28 mouse cellular contexts compared by ENCODE assay signal in the genomic region with DNA sequence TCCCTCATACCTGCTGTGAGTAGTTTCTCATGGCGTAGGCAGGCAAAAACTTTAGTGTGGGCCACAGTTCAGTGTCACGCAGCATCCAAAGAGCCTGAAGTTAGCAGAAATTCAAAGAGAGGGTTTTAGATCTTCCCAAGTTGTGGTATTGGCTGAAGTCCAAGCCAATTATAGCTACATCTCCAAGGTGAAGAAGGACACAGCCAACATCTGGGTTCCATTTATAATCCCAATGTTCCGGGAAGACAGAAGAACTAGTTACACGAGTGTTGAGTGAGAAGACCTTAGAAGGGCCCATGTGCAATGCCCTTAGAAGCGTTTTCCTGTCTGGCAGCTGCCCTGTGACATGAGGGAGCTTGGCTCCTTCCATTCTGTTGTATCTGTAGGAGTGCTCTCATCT. TPM values are rescaled to one million over a fixed set of nuclear protein-coding genes. Genes with fewer than 3 reads are reported as not detected.
DNase-seq lines count a peak whose midpoint lies in the region; ATAC-seq and TF ChIP-seq lines count a peak whose summit lies in the region.
"Had no signal": no experiment of that assay in that cellular context is flagged by ENCODE, and none has a peak within 500 bp of the region (broad histone marks: within the 10 kb centered on the region; RNA-seq: fewer than 3 reads in every experiment).

No protein-coding gene starts in this region.

- no peaks in the 10 kb centered on the region for H3K27me3 ChIP-seq in embryonic facial prominence, embryonic 12.5 days
- no peaks in the 10 kb centered on the region for H3K27me3 ChIP-seq in embryonic facial prominence, embryonic 10.5 days (replicated peaks; ENCODE audit: low read depth, poor library complexity, severe bottlenecking)
- peaks cover 2% of the 10 kb centered on the region; the same call in 1 of the 2 replicates for H3K27me3 ChIP-seq in hindbrain, embryonic 16.5 days (replicated peaks; ENCODE audit: control insufficient read depth, insufficient read depth, low read length)
- H3K27me3 ChIP-seq: CH12.LX; forebrain, embryonic 13.5 days; heart, embryonic 12.5 days had no signal

- TF ChIP-seq POLR2A in embryonic fibroblast, embryonic 13.5 days (IDR thresholded peaks at IDR 0.05; ENCODE audit: low read depth, low read length): no peak

- ATAC-seq in embryonic facial prominence, embryonic 12.5 days (ENCODE audit: insufficient number of reproducible peaks, insufficient read depth, low FRiP score, low TSS enrichment): no peak
- ATAC-seq in hindbrain, embryonic 16.5 days: no peak
- ATAC-seq in activated CD4-positive, CD25-positive, alpha-beta regulatory T cell, adult 4 months: no peak
- ATAC-seq: forebrain, embryonic 13.5 days; forebrain, embryonic 16.5 days; intestine, postnatal 0 days had no signal

- H3K9ac ChIP-seq in embryonic facial prominence, embryonic 12.5 days: no peak overlapping the region
- no peak overlapping the region for H3K9ac ChIP-seq in hindbrain, embryonic 16.5 days (ENCODE audit: low read depth, low read length)
- H3K9ac ChIP-seq: forebrain, embryonic 13.5 days; heart, embryonic 12.5 days; heart, embryonic 15.5 days; hindbrain, embryonic 14.5 days had no signal

- TF ChIP-seq CTCF in embryonic fibroblast, embryonic 13.5 days (IDR thresholded peaks at IDR 0.05; ENCODE audit: borderline replicate concordance, insufficient read depth, low read length): no peak

- WGBS in embryonic facial prominence, embryonic 12.5 days: 42% methylated on average over 5 of the region's 5 CpGs
- WGBS in embryonic facial prominence, embryonic 10.5 days: 73% methylated on average over 5 of the region's 5 CpGs
- WGBS in hindbrain, embryonic 16.5 days: 80% methylated on average over 5 of the region's 5 CpGs

- no peak for DNase-seq in embryonic facial prominence, embryonic 10.5 days (ENCODE audit: low spot score)
- peak; percentile 60 for DNase-seq in 3T3-L1 (ENCODE audit: low read depth, low spot score)
- DNase-seq: adrenal gland, adult 8-10 months; adrenal gland, postnatal 25 days; B cell, adult 2 months; cerebellum, adult 11-12 months; cerebellum, adult 8-10 months; cerebellum, postnatal 10 days; cerebellum, postnatal 36 days; embryo, embryonic 11 days; gastrocnemius, postnatal 25 days; heart, adult 18-20 months; heart, postnatal 10 days; heart, postnatal 36 days had no signal

- no peaks in the 10 kb centered on the region for H3K9me3 ChIP-seq in embryonic facial prominence, embryonic 12.5 days
- H3K9me3 ChIP-seq in embryonic facial prominence, embryonic 10.5 days: no peaks in the 10 kb centered on the region
- H3K9me3 ChIP-seq in hindbrain, embryonic 16.5 days (ENCODE audit: control insufficient read depth, low read length): no peaks in the 10 kb centered on the region
- H3K9me3 ChIP-seq: forebrain, embryonic 10.5 days; forebrain, embryonic 13.5 days; heart, embryonic 12.5 days; heart, embryonic 15.5 days; hindbrain, embryonic 10.5 days had no signal

- H3K4me2 ChIP-seq in embryonic facial prominence, embryonic 12.5 days (replicated peaks): no peak overlapping the region
- H3K4me2 ChIP-seq in hindbrain, embryonic 16.5 days (ENCODE audit: low read length): no peak overlapping the region
- H3K4me2 ChIP-seq: forebrain, embryonic 13.5 days; heart, embryonic 12.5 days; heart, embryonic 15.5 days; hindbrain, embryonic 14.5 days had no signal

- no peak overlapping the region for H3K4me3 ChIP-seq in embryonic facial prominence, embryonic 12.5 days
- no peak overlapping the region for H3K4me3 ChIP-seq in embryonic facial prominence, embryonic 10.5 days
- H3K4me3 ChIP-seq in embryonic fibroblast, embryonic 13.5 days (ENCODE audit: insufficient read depth, low read length): no peak overlapping the region
- no peak overlapping the region for H3K4me3 ChIP-seq in hindbrain, embryonic 16.5 days (ENCODE audit: low read length)
- H3K4me3 ChIP-seq: forebrain, embryonic 10.5 days; forebrain, embryonic 13.5 days; heart, embryonic 12.5 days; heart, embryonic 15.5 days; hindbrain, embryonic 10.5 days had no signal

- H3K27ac ChIP-seq in embryonic facial prominence, embryonic 12.5 days: peak overlapping the region; percentile 19; the same call in 1 of the 2 replicates
- H3K27ac ChIP-seq in embryonic facial prominence, embryonic 10.5 days (replicated peaks): no peak overlapping the region
- H3K27ac ChIP-seq in embryonic fibroblast, embryonic 13.5 days (ENCODE audit: insufficient read depth, low read length): peak overlapping the region; percentile 13; the same call in 1 of the 2 replicates
- H3K27ac ChIP-seq in hindbrain, embryonic 16.5 days (ENCODE audit: low read depth, low read length): no peak overlapping the region
- H3K27ac ChIP-seq: forebrain, embryonic 10.5 days; forebrain, embryonic 13.5 days; heart, embryonic 15.5 days; hindbrain, embryonic 10.5 days; hindbrain, embryonic 14.5 days had no signal

- H3K36me3 ChIP-seq in embryonic facial prominence, embryonic 12.5 days: no peaks in the 10 kb centered on the region
- H3K36me3 ChIP-seq in embryonic facial prominence, embryonic 10.5 days (replicated peaks): no peaks in the 10 kb centered on the region
- no peaks in the 10 kb centered on the region for H3K36me3 ChIP-seq in hindbrain, embryonic 16.5 days (ENCODE audit: control insufficient read depth, insufficient read depth, low read length)
- H3K36me3 ChIP-seq: forebrain, embryonic 10.5 days; G1E; heart, embryonic 12.5 days; heart, embryonic 15.5 days; hindbrain, embryonic 10.5 days had no signal

- H3K4me1 ChIP-seq in embryonic facial prominence, embryonic 12.5 days: peaks cover 7% of the 10 kb centered on the region
- H3K4me1 ChIP-seq in embryonic facial prominence, embryonic 10.5 days: peaks cover 14% of the 10 kb centered on the region
- peaks cover 5% of the 10 kb centered on the region; the same call in 1 of the 2 replicates for H3K4me1 ChIP-seq in embryonic fibroblast, embryonic 13.5 days (ENCODE audit: control insufficient read depth, insufficient read depth, low read length)
- 0 out of 2 replicates have a peak, but pooled peaks cover 2% of the 10 kb centered on the region for H3K4me1 ChIP-seq in hindbrain, embryonic 16.5 days (ENCODE audit: control insufficient read depth, insufficient read depth, low read depth, low read length)
- H3K4me1 ChIP-seq: heart, embryonic 12.5 days had no signal

RNA-seq across cellular contexts. Expression of a gene that starts 5.2 kb away (rescaled TPM):
- polyA plus RNA-seq in embryonic facial prominence, embryonic 12.5 days (2016; fragmentation: Nextera tagmentation; extraction: Ambion mirVana): 35.8 TPM in 2 replicates
- 33.9 and 35.4 TPM in 2 replicates for polyA plus RNA-seq in embryonic facial prominence, embryonic 10.5 days (2016; fragmentation: Nextera tagmentation; extraction: Ambion mirVana)
- 41.8 and 64.3 TPM in 2 replicates for polyA plus RNA-seq in embryonic fibroblast, embryonic 13.5 days (2011; ENCODE audit: insufficient read length, low read depth, missing spikeins)
- 2.9 and 4.4 TPM in 2 replicates for polyA plus RNA-seq in hindbrain, embryonic 16.5 days (2015; fragmentation: Nextera tagmentation; extraction: Ambion mirVana)
- polyA plus RNA-seq in activated CD4-positive, CD25-positive, alpha-beta regulatory T cell, adult 4 months (2017; shearing (Covaris generic)): not detected
- polyA plus RNA-seq: G1E had no signal

Comparison
In these comparisons a context has a peak if more than half of its experiments do, and no peak if none do; other contexts are left out.
1. H3K27ac ChIP-seq: peak in embryonic facial prominence, embryonic 12.5 days (single experiment) and embryonic fibroblast, embryonic 13.5 days (single experiment); none in embryonic facial prominence, embryonic 10.5 days (single experiment) and hindbrain, embryonic 16.5 days (single experiment).